Mouse (Mus musculus) liver, embryonic 14.5 days (tissue): ENCODE results near the gene Cd82.

Experiments used
- CTCF ChIP-seq: IDR thresholded peaks from 2 replicates; pipeline ENCODE4 v1.5.1; 2016; ENCODE audit warnings: antibody characterized with exemption, low read depth, control low read depth
- EP300 ChIP-seq: IDR thresholded peaks from 2 replicates; pipeline ENCODE4 v1.6.1; 2016; ENCODE audit warnings: antibody characterized with exemption, low read depth

DNA sequence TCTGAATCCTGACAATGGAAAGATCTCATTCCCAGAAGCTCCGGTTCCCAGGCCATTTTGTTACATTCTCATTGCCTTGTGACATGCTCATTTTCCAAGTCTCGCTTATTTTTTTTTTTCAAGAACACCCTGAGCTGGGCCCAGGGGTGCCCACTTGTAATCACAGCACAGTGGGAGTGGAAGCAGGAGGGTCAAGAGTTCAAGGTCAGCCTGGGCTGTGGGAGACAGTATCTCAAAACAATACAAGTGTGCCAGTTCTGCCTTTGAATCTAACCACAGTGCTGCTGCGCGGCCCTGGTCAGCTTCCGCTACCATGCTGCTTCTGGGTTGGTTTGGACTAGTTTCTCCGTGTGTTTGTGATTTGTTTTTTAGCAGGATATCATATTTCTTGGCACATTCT lies 59.7 kb downstream of the Cd82 start:
- TF ChIP-seq CTCF (no peak), EP300 (no peak)
